Mouse (Mus musculus) embryonic facial prominence, embryonic 12.5 days (tissue): ENCODE results near the gene Myh9. TPM values are rescaled to one million over a fixed set of nuclear protein-coding genes. Genes with fewer than 3 reads are reported as not detected.

ENCODE experiments used
- ATAC-seq: fragments of 200-750 bp; cut with Nextera tagmentation; 2 replicates; pipeline ENCODE4 v1.8.0; 2017; ENCODE audit not compliant: insufficient number of reproducible peaks, insufficient read depth, low FRiP score, low TSS enrichment
- H3K27ac ChIP-seq: fragments of 300-500 bp; sonication (generic); 2 replicates; pipeline ENCODE4 v1.5.1; 2016; ENCODE audit warnings: mild to moderate bottlenecking
- H3K27me3 ChIP-seq: fragments of 300-500 bp; sonication (generic); 2 replicates; pipeline ENCODE4 v1.6.1; 2016; ENCODE audit warnings: mild to moderate bottlenecking, moderate library complexity
- H3K36me3 ChIP-seq: fragments of 300-500 bp; sonication (generic); 2 replicates; pipeline ENCODE4 v1.6.1; 2016; ENCODE audit warnings: mild to moderate bottlenecking
- H3K4me1 ChIP-seq: fragments of 300-500 bp; sonication (generic); 2 replicates; pipeline ENCODE4 v1.6.1; 2016
- H3K4me2 ChIP-seq: fragments of 300-500 bp; sonication (generic); replicated peaks from 2 replicates; pipeline ENCODE4 v1.6.1; 2016; ENCODE audit warnings: mild to moderate bottlenecking, moderate library complexity
- H3K4me3 ChIP-seq: fragments of 300-500 bp; sonication (generic); 2 replicates; pipeline ENCODE4 v1.5.1; 2016; ENCODE audit warnings: mild to moderate bottlenecking
- H3K9ac ChIP-seq: fragments of 300-500 bp; sonication (generic); 2 replicates; pipeline ENCODE4 v1.6.1; 2016; ENCODE audit warnings: mild to moderate bottlenecking, moderate library complexity
- H3K9me3 ChIP-seq: fragments of 300-500 bp; sonication (generic); 2 replicates; pipeline ENCODE4 v1.6.1; 2016; ENCODE audit warnings: mild to moderate bottlenecking, moderate library complexity
- WGBS: fragments of 180-500 bp; shearing (Covaris S2); methylation state at CpG from one replicate; pipeline ENCODE4 v1.1.7; 2016; 5-methylcytosine and 5-hydroxymethylcytosine counted together
- polyA plus RNA-seq: library from polyadenylated mRNA; unstranded; fragments of >200 nt; fragmentation: Nextera tagmentation; extraction: Ambion mirVana; gene quantifications from 2 replicates; pipeline ENCODE4 v1.2.1, GENCODE M21; 2016

Gene Myh9
- polyA plus RNA-seq, 1 experiment from 2014 or later: 37.3 TPM

DNA sequence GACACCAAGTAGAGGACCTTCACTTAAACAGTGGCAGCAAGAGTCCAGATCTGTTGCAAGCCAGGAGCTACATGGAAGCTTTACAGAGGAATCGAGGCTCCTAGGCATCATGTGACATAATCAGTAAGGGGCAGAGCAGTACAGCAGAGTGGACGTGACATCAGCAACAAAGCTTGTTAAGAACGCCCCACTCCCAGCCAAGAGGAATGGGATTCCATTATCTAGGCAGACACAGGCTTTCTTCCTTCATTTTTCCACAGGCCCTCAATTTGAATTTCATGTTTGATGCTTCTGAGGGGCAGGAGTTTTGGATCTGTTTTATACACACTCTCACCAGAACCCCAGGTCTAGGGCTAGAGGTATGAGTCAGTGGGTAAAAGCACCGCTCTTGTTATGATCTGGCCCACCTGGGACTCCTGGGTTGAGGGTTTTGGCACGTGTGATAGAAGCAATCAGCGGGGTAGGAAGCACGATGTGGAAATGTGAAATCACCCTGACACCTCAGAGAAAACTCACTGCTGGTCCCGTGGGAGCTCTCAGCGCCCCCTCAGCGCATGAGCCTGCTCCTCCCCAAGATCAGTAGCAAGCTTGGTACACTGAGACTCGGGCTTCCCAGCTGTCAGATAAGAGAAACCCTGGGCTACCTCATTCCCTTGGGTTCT is 30.7 kb downstream of the Myh9 start:
- H3K27me3 ChIP-seq: no peaks in the 10 kb centered on the region
- no peak for ATAC-seq
- H3K4me1 ChIP-seq: peaks cover 18% of the 10 kb centered on the region
- H3K9ac ChIP-seq: no peak overlapping the region
- 72% methylated on average over 11 of the region's 11 CpGs for WGBS
- H3K36me3 ChIP-seq: peaks cover 45% of the 10 kb centered on the region
- H3K4me2 ChIP-seq: no peak overlapping the region
- H3K27ac ChIP-seq: no peak overlapping the region
- H3K4me3 ChIP-seq: no peak overlapping the region
- no peaks in the 10 kb centered on the region for H3K9me3 ChIP-seq

DNA sequence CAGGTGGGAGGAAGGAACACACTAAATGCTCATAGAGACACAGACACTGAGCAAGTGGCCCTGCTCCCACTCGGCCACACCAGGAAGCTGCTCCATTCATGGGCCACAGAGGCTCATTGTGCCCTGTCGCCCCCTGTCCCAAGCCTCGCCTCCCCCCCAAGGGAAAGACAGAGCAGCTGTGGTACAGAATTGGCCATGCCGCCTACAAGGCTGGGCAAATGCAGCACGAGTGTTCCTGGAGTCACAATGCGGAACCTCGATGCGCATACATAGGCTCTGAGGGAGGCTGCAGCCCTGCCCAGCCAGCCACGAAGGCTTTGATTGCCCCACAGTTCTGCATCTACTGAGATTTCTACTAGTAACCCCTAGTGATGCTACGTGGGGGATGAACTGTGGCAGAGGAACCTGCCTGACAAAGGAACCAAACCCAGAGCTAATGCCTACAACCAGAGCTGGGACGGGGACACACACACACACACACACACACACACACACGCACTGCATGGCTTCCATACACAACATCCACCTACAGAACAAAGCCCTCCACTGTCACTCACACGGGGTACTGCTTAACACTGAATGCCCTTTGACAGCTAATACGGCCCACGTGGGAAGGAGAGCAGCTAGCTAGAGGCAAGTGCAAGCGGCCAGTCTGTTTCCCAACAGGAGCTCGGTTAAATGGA is 31.4 kb downstream of the Myh9 start:
- Histone ChIP-seq H3K36me3 (peaks cover 45% of the 10 kb centered on the region), H3K4me3 (no peak overlapping the region), H3K27me3 (no peaks in the 10 kb centered on the region), H3K9me3 (no peaks in the 10 kb centered on the region), H3K9ac (no peak overlapping the region), H3K27ac (0 out of 2 replicates have a peak overlapping the region, but pooled peaks have one; percentile 30), H3K4me1 (peaks cover 16% of the 10 kb centered on the region), H3K4me2 (no peak overlapping the region)
- ATAC-seq: no peak
- WGBS: 57% methylated on average over 17 of the region's 17 CpGs

DNA sequence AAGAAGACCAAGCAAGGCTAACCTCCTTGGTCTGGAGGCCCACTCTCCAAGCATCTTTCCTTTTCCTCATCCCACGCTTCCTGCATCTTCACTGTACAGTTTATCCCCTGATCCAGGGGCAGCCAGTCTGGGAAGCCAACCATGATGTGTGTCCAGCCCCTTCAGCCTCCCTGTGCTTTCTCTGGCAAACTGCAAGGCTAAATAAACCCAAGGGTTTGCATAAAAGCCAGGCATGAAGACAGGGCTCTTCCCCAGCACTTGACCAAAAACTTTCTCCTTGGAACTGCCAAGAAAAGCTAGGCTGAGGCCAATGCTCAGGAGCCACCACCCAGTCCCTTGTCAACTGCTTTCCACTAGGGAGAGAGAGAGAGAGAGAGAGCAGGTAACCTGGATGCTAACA is 32.5 kb downstream of the Myh9 start:
- Histone ChIP-seq H3K27ac (no peak overlapping the region), H3K27me3 (no peaks in the 10 kb centered on the region), H3K4me1 (peaks cover 14% of the 10 kb centered on the region), H3K9me3 (no peaks in the 10 kb centered on the region), H3K36me3 (peaks cover 51% of the 10 kb centered on the region), H3K9ac (no peak overlapping the region), H3K4me2 (no peak overlapping the region), H3K4me3 (no peak overlapping the region)
- ATAC-seq: no peak
- 93% methylated on average over 1 of the region's 1 CpGs for WGBS

DNA sequence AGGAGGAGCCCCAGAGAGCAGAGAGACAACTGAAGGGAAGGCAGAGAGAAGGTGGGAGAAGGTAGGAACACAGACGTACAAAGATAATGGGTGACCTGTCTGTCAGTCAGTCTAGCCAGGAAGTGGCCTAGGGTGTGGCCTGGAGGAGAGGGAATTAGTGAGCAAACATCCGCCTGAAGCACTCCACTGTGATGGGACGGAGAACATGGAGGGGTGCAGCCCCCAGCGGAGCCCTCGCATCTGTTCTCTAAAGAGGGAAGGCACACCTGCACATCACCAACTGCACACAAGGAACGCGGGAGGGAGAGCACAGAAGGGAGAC is 34.8 kb downstream of the Myh9 start:
- H3K9ac ChIP-seq: no peak overlapping the region
- H3K4me3 ChIP-seq: no peak overlapping the region
- no peak overlapping the region for H3K27ac ChIP-seq
- 76% methylated on average over 7 of the region's 7 CpGs for WGBS
- H3K4me2 ChIP-seq: no peak overlapping the region
- H3K4me1 ChIP-seq: peaks cover 11% of the 10 kb centered on the region
- H3K9me3 ChIP-seq: no peaks in the 10 kb centered on the region
- peaks cover 60% of the 10 kb centered on the region for H3K36me3 ChIP-seq
- no peaks in the 10 kb centered on the region for H3K27me3 ChIP-seq
- ATAC-seq: no peak

DNA sequence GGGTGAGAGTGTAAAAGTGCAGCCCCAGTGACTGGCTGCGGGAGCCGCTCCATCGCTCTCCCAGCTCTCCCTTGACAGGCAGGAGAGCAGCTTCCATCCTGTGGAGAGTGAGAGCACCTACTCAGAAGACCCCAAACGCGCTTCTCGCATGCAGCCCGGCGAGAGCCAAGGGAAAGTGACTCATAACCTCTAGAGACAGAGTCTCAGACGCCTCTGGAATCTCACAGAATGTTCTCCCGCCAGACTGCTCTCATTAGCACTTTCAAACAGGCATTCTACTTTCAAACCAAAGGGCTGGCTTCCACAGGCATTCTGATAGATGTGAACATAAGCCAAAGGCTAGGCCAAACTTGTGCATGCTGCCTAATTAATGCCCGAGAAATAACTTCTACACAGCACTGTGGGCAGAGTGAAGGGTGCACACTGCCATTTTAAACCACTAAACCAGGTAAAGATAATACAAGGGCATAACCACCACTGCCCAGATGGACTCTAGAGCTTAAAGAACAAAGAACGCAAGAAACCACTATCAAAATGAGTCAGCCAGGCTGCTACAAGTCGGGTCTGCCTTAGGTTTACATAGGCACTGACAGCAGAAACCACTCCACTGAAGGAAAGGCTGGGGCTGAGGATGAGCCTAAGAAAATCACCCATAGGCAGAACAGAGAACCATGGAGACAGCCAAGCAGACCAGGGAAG is 35.3 kb downstream of the Myh9 start:
- no peaks in the 10 kb centered on the region for H3K27me3 ChIP-seq
- H3K9me3 ChIP-seq: no peaks in the 10 kb centered on the region
- peaks cover 11% of the 10 kb centered on the region for H3K4me1 ChIP-seq
- no peak overlapping the region for H3K4me3 ChIP-seq
- no peak overlapping the region for H3K9ac ChIP-seq
- ATAC-seq: no peak
- no peak overlapping the region for H3K4me2 ChIP-seq
- 77% methylated on average over 13 of the region's 13 CpGs for WGBS
- no peak overlapping the region for H3K27ac ChIP-seq
- H3K36me3 ChIP-seq: peaks cover 61% of the 10 kb centered on the region

DNA sequence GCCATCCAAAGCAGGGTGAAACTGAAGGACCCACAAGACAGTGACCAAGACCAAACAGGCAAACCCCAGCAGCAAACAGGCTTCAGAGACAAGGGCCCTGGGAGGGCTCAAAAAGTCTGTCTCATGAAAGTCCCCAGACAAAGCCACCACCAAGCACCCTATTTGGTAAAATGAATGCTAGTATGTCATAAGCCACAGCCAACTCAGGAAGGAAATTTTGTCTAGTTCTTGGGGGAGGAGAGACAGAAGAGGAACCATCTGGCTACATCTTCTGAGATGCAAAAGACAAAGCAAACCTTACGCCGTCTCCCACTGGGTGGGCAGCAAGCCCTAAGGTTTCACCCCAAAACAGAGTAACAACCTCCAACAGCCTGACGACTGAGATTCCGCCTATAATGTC is 36.3 kb downstream of the Myh9 start:
- peaks cover 59% of the 10 kb centered on the region for H3K36me3 ChIP-seq
- H3K9me3 ChIP-seq: no peaks in the 10 kb centered on the region
- WGBS: 87% methylated on average over 4 of the region's 4 CpGs
- H3K9ac ChIP-seq: no peak overlapping the region
- ATAC-seq: no peak
- H3K4me1 ChIP-seq: peaks cover 13% of the 10 kb centered on the region
- no peak overlapping the region for H3K4me2 ChIP-seq
- no peak overlapping the region for H3K27ac ChIP-seq
- H3K4me3 ChIP-seq: no peak overlapping the region
- no peaks in the 10 kb centered on the region for H3K27me3 ChIP-seq

DNA sequence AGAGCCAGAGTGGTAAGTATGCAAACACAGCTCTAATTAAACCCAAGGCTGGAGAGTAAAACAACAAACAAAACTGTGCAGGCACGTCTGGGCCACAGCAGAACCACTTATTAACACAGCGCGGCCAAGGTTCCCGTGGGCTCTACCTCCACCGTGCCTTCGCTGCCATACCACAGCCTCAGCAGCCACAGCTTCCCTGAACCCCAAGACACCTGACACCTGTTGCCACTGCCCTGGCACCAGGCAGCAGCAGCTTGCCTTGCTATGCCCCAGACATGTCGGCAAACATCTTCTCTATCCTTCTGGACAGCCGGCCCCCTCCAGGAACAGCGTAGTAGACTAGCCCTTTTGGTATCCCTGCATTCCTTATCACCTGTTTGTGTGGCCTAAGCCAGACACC is 37.0 kb downstream of the Myh9 start:
- peaks cover 56% of the 10 kb centered on the region for H3K36me3 ChIP-seq
- no peak overlapping the region for H3K4me3 ChIP-seq
- no peak overlapping the region for H3K4me2 ChIP-seq
- peak overlapping the region; percentile 54; the same call in 1 of the 2 replicates for H3K27ac ChIP-seq
- peaks cover 18% of the 10 kb centered on the region for H3K4me1 ChIP-seq
- WGBS: 55% methylated on average over 9 of the region's 9 CpGs
- H3K9me3 ChIP-seq: no peaks in the 10 kb centered on the region
- no peaks in the 10 kb centered on the region for H3K27me3 ChIP-seq
- ATAC-seq: no peak
- H3K9ac ChIP-seq: no peak overlapping the region

DNA sequence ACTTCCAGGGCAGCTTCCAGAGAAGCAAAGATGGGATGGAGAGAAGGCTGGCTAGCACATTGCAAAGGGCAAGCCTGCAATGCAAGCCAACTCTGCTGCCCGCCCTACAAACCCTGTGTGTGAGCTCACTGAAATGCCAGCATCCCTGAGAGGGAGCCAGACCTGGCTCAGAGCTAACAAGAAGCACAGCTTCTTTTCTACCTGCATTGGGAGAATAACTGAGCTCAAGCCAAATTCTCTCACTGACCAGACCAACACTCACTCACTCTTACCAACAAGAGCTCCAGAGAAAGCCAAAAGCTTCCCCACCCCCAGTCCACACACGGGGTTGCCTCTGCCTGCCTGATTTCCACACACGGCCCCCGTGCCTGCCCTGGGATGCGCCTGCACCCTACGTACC is 37.5 kb downstream of the Myh9 start:
- H3K27ac ChIP-seq: 0 out of 2 replicates have a peak overlapping the region, but pooled peaks have one; percentile 54
- H3K36me3 ChIP-seq: peaks cover 56% of the 10 kb centered on the region
- 82% methylated on average over 6 of the region's 6 CpGs for WGBS
- H3K4me1 ChIP-seq: peaks cover 23% of the 10 kb centered on the region
- no peaks in the 10 kb centered on the region for H3K27me3 ChIP-seq
- ATAC-seq: no peak
- no peaks in the 10 kb centered on the region for H3K9me3 ChIP-seq
- no peak overlapping the region for H3K4me3 ChIP-seq
- no peak overlapping the region for H3K4me2 ChIP-seq
- no peak overlapping the region for H3K9ac ChIP-seq

DNA sequence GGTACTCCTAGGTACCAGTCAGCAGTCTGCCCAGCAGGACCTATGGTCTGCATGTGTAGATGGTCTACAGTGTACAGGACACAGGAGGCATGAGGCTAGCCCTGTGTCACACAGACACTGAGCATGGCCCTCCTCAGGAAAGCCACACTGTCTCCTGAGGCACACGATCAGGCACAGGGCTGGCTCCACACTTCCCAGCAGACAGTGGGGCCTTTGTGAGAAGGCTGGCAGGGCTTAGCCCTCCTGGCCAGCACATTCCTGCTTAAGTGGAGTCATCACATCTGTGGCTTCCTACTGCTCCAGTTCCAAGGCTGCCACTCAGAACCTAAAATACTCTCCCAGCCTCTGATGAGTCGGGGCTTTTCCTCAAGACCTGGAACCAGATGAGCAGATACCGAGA is 38.2 kb downstream of the Myh9 start:
- Histone ChIP-seq H3K36me3 (peaks cover 52% of the 10 kb centered on the region), H3K9ac (no peak overlapping the region), H3K27me3 (no peaks in the 10 kb centered on the region), H3K4me3 (no peak overlapping the region), H3K4me1 (peaks cover 30% of the 10 kb centered on the region), H3K27ac (peak overlapping the region; percentile 67), H3K4me2 (no peak overlapping the region), H3K9me3 (no peaks in the 10 kb centered on the region)
- WGBS: 38% methylated on average over 3 of the region's 3 CpGs
- no peak for ATAC-seq

DNA sequence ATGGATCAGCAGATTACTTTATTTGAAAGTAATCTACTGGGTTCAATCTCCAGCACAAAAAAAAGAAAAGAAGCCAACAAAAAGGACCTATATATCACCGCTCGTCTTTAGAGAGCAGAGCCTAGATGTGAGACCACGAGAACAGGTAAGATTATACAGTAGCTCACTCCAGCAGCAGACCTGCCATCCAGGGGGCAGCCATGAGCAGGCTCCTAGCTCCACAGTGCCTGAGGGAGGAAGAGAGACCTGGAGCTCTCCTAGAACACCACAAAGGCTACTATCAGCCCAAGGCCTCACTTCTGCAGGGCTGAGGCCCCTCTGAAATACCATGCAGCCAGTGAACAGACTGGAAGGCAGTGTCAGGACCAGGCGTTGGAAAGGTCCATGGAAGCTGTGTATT is 39.0 kb downstream of the Myh9 start:
- Histone ChIP-seq H3K36me3 (peaks cover 47% of the 10 kb centered on the region), H3K27me3 (no peaks in the 10 kb centered on the region), H3K9ac (no peak overlapping the region), H3K4me2 (no peak overlapping the region), H3K27ac (0 out of 2 replicates have a peak overlapping the region, but pooled peaks have one; percentile 67), H3K4me1 (peaks cover 38% of the 10 kb centered on the region), H3K9me3 (no peaks in the 10 kb centered on the region), H3K4me3 (no peak overlapping the region)
- ATAC-seq: no peak
- 84% methylated on average over 4 of the region's 4 CpGs for WGBS

DNA sequence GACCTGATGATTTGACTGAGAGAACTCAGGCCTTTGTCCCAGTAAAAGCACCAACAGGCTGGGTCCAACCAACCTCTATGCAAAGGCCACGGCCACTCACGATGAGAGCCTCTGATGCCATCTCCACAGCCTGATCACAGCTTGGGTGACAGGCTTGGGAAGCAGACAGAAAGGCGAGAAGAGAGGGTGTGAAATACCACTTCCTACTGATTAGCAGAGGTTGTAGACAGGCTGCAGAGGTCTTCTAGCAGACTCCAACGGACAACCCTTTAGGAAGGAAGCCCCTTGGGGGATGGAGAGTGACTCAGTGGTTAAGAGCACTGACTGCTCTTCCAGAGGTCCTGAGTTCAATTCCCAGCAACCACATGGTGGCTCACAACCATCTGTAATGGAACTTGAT is 40.8 kb downstream of the Myh9 start:
- no peak overlapping the region for H3K4me3 ChIP-seq
- no peak overlapping the region for H3K4me2 ChIP-seq
- peaks cover 48% of the 10 kb centered on the region for H3K4me1 ChIP-seq
- peaks cover 42% of the 10 kb centered on the region for H3K36me3 ChIP-seq
- H3K9ac ChIP-seq: no peak overlapping the region
- peak overlapping the region; percentile 67 for H3K27ac ChIP-seq
- 66% methylated on average over 4 of the region's 4 CpGs for WGBS
- no peaks in the 10 kb centered on the region for H3K27me3 ChIP-seq
- ATAC-seq: no peak
- H3K9me3 ChIP-seq: no peaks in the 10 kb centered on the region

DNA sequence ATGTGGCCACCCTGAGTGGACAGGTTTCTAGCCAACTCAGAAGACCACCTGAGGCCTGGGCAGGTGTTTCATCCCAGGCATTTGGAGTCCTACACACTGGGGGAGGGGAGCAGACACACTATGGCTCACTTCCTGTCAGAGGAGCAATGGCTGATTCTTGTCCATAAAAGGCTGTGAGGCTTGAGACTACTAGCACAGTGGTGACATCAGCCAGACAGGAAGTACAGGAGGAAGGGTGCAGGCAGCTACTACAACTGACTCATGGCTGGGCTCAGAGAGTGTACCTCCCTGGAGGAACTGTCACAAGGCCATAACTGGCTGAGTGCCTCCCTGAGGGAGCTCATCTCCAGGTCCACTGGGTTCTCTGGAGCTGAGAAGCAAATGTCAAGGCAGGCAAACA is 41.5 kb downstream of the Myh9 start:
- H3K27ac ChIP-seq: peak overlapping the region; percentile 67

More for the DNA sequence above, 41.5 kb downstream of the Myh9 start:
- Histone ChIP-seq H3K4me3 (no peak overlapping the region), H3K9ac (no peak overlapping the region), H3K9me3 (no peaks in the 10 kb centered on the region), H3K36me3 (peaks cover 49% of the 10 kb centered on the region), H3K27me3 (no peaks in the 10 kb centered on the region), H3K4me1 (peaks cover 48% of the 10 kb centered on the region), H3K4me2 (no peak overlapping the region)
- ATAC-seq: no peak
